Mouse (Mus musculus): ENCODE measurements at regions not wholly inside any gene's neighbourhood (a gene's known extent, or its start where the extent isn't known, plus 50 kb on each side); places are given as distances from the start of the nearest gene placed in this dataset.

GRCm38 (mm10) chr7:123686547-123686946, 186.3 kb upstream of the Zkscan2 start:
- no peak overlapping the region for H3K9ac ChIP-seq (replicated peaks)
- 61% methylated on average over 3 of the region's 3 CpGs for WGBS (ENCODE audit: insufficient replicate concordance)
- ATAC-seq (ENCODE audit: insufficient read depth) = no peak

GRCm38 (mm10) chr7:123731016-123731415, 230.8 kb upstream of the Zkscan2 start:
- Histone ChIP-seq H3K4me3 (ENCODE audit: insufficient read depth in 1 of 2, low read depth in 2 of 2, low read length in 2 of 2) (no peak overlapping the region), H3K4me1 (replicated peaks; ENCODE audit: control insufficient read depth in 2 of 2, insufficient read depth in 2 of 2, low read length in 1 of 2) (no peaks in the 10 kb centered on the region), H3K36me3 (replicated peaks; ENCODE audit: control insufficient read depth, insufficient read depth, low read depth) (no peaks in the 10 kb centered on the region), H3K4me2 (ENCODE audit: low read depth) (no peak overlapping the region), H3K27ac (no peak overlapping the region), H3K9me3 (ENCODE audit: control insufficient read depth, low read length) (no peaks in the 10 kb centered on the region), H3K9ac (replicated peaks) (no peak overlapping the region), H3K27me3 (ENCODE audit: control insufficient read depth, insufficient read depth, low read length) (no peaks in the 10 kb centered on the region)
- WGBS (ENCODE audit: insufficient replicate concordance) = 45% methylated on average over 4 of the region's 4 CpGs
- no peak for DNase-seq (ENCODE audit: low read depth in 3 of 3, low spot score in 3 of 3)
- ATAC-seq (ENCODE audit: insufficient read depth) = no peak
- TF ChIP-seq EP300 (IDR thresholded peaks at IDR 0.05; ENCODE audit: low read depth) (no peak), CTCF (IDR thresholded peaks at IDR 0.05; ENCODE audit: low read depth) (no peak)

More at GRCm38 (mm10) chr7:123686547-123686946, 186.3 kb upstream of the Zkscan2 start:
- no peak overlapping the region for H3K4me3 ChIP-seq (ENCODE audit: insufficient read depth in 1 of 2, low read depth in 2 of 2, low read length in 2 of 2)
- no peak for TF ChIP-seq CTCF (IDR thresholded peaks at IDR 0.05; ENCODE audit: low read depth)
- TF ChIP-seq EP300 (IDR thresholded peaks at IDR 0.05; ENCODE audit: low read depth) = no peak
- H3K27ac ChIP-seq = no peak overlapping the region
- no peaks in the 10 kb centered on the region for H3K4me1 ChIP-seq (replicated peaks; ENCODE audit: control insufficient read depth in 2 of 2, insufficient read depth in 2 of 2, low read length in 1 of 2)
- no peaks in the 10 kb centered on the region for H3K27me3 ChIP-seq (ENCODE audit: control insufficient read depth, insufficient read depth, low read length)
- H3K9me3 ChIP-seq (ENCODE audit: control insufficient read depth, low read length) = no peaks in the 10 kb centered on the region
- no peak overlapping the region for H3K4me2 ChIP-seq (ENCODE audit: low read depth)
- no peak for DNase-seq (ENCODE audit: low read depth in 3 of 3, low spot score in 3 of 3)
- H3K36me3 ChIP-seq (replicated peaks; ENCODE audit: control insufficient read depth, insufficient read depth, low read depth) = no peaks in the 10 kb centered on the region

GRCm38 (mm10) chr7:123733061-123733460, 232.8 kb upstream of the Zkscan2 start:
- H3K27me3 ChIP-seq (ENCODE audit: control insufficient read depth, insufficient read depth, low read length) = no peaks in the 10 kb centered on the region
- no peaks in the 10 kb centered on the region for H3K9me3 ChIP-seq (ENCODE audit: control insufficient read depth, low read length)
- no peak for DNase-seq (ENCODE audit: low read depth in 3 of 3, low spot score in 3 of 3)
- no peak overlapping the region for H3K4me2 ChIP-seq (ENCODE audit: low read depth)
- no peak overlapping the region for H3K4me3 ChIP-seq (ENCODE audit: insufficient read depth in 1 of 2, low read depth in 2 of 2, low read length in 2 of 2)
- no peaks in the 10 kb centered on the region for H3K4me1 ChIP-seq (replicated peaks; ENCODE audit: control insufficient read depth in 2 of 2, insufficient read depth in 2 of 2, low read length in 1 of 2)
- no peaks in the 10 kb centered on the region for H3K36me3 ChIP-seq (replicated peaks; ENCODE audit: control insufficient read depth, insufficient read depth, low read depth)
- no peak overlapping the region for H3K27ac ChIP-seq
- WGBS (ENCODE audit: insufficient replicate concordance) = 54% methylated on average over 3 of the region's 3 CpGs
- no peak for ATAC-seq (ENCODE audit: insufficient read depth)
- no peak overlapping the region for H3K9ac ChIP-seq (replicated peaks)
- no peak for TF ChIP-seq EP300 (IDR thresholded peaks at IDR 0.05; ENCODE audit: low read depth)
- no peak for TF ChIP-seq CTCF (IDR thresholded peaks at IDR 0.05; ENCODE audit: low read depth)

GRCm38 (mm10) chr7:123747986-123748385, 234.7 kb upstream of the Hs3st4 start:
- DNase-seq (ENCODE audit: low read depth in 3 of 3, low spot score in 3 of 3) = no peak
- H3K4me1 ChIP-seq (replicated peaks; ENCODE audit: control insufficient read depth in 2 of 2, insufficient read depth in 2 of 2, low read length in 1 of 2) = no peaks in the 10 kb centered on the region
- H3K36me3 ChIP-seq (replicated peaks; ENCODE audit: control insufficient read depth, insufficient read depth, low read depth) = no peaks in the 10 kb centered on the region
- no peak overlapping the region for H3K4me2 ChIP-seq (ENCODE audit: low read depth)
- TF ChIP-seq CTCF (IDR thresholded peaks at IDR 0.05; ENCODE audit: low read depth) = no peak
- H3K9ac ChIP-seq (replicated peaks) = no peak overlapping the region
- no peaks in the 10 kb centered on the region for H3K9me3 ChIP-seq (ENCODE audit: control insufficient read depth, low read length)
- no peaks in the 10 kb centered on the region for H3K27me3 ChIP-seq (ENCODE audit: control insufficient read depth, insufficient read depth, low read length)
- H3K4me3 ChIP-seq (ENCODE audit: insufficient read depth in 1 of 2, low read depth in 2 of 2, low read length in 2 of 2) = no peak overlapping the region
- 58% methylated on average over 4 of the region's 4 CpGs for WGBS (ENCODE audit: insufficient replicate concordance)
- no peak overlapping the region for H3K27ac ChIP-seq
- ATAC-seq (ENCODE audit: insufficient read depth) = no peak

GRCm38 (mm10) chr7:123753252-123753651, 229.4 kb upstream of the Hs3st4 start:
- no peak overlapping the region for H3K4me3 ChIP-seq (ENCODE audit: insufficient read depth in 1 of 2, low read depth in 2 of 2, low read length in 2 of 2)
- DNase-seq (ENCODE audit: low read depth in 3 of 3, low spot score in 3 of 3) (no peak), ATAC-seq (ENCODE audit: insufficient read depth) (no peak)
- no peaks in the 10 kb centered on the region for H3K36me3 ChIP-seq (replicated peaks; ENCODE audit: control insufficient read depth, insufficient read depth, low read depth)
- 46% methylated on average over 3 of the region's 3 CpGs for WGBS (ENCODE audit: insufficient replicate concordance)
- no peak overlapping the region for H3K4me2 ChIP-seq (ENCODE audit: low read depth)
- no peak overlapping the region for H3K9ac ChIP-seq (replicated peaks)
- no peaks in the 10 kb centered on the region for H3K4me1 ChIP-seq (replicated peaks; ENCODE audit: control insufficient read depth in 2 of 2, insufficient read depth in 2 of 2, low read length in 1 of 2)
- no peak for TF ChIP-seq CTCF (IDR thresholded peaks at IDR 0.05; ENCODE audit: low read depth)
- H3K9me3 ChIP-seq (ENCODE audit: control insufficient read depth, low read length) = no peaks in the 10 kb centered on the region
- no peak overlapping the region for H3K27ac ChIP-seq
- no peaks in the 10 kb centered on the region for H3K27me3 ChIP-seq (ENCODE audit: control insufficient read depth, insufficient read depth, low read length)

Measured in liver, embryonic 14.5 days (tissue).